Mouse (Mus musculus) lung, embryonic 16.5 days (tissue): ENCODE measurements around the gene Fto. TPM values are rescaled to one million over a fixed set of nuclear protein-coding genes. Genes with fewer than 3 reads are reported as not detected.

ENCODE experiments used
- ATAC-seq: fragments of 200-750 bp; cut with Nextera tagmentation; 2 replicates; pipeline ENCODE4 v1.8.0; 2017; ENCODE audit warnings: low read depth, mild to moderate bottlenecking, moderate library complexity
- H3K27ac ChIP-seq: fragments of 300-500 bp; sonication (generic); 2 replicates; pipeline ENCODE4 v1.5.1; 2014; ENCODE audit warnings: mild to moderate bottlenecking, control low read depth, low read length
- H3K27me3 ChIP-seq: fragments of 300-500 bp; sonication (generic); 2 replicates; pipeline ENCODE4 v1.6.1; 2014; ENCODE audit warnings: low read depth, low read length, mixed read lengths; ENCODE audit not compliant: control insufficient read depth, insufficient read depth
- H3K36me3 ChIP-seq: fragments of 300-500 bp; sonication (generic); 2 replicates; pipeline ENCODE4 v1.6.1; 2014; ENCODE audit warnings: low read length; ENCODE audit not compliant: control insufficient read depth, insufficient read depth
- H3K4me1 ChIP-seq: fragments of 300-500 bp; sonication (generic); replicated peaks from 2 replicates; pipeline ENCODE4 v1.6.1; 2014; ENCODE audit warnings: low read length, mixed read lengths; ENCODE audit not compliant: control insufficient read depth, insufficient read depth
- H3K4me2 ChIP-seq: fragments of 300-500 bp; sonication (generic); 2 replicates; pipeline ENCODE4 v1.6.1; 2014; ENCODE audit warnings: low read depth, low read length, control low read depth
- H3K4me3 ChIP-seq: fragments of 300-500 bp; sonication (generic); 2 replicates; pipeline ENCODE4 v1.5.1; 2014; ENCODE audit warnings: mild to moderate bottlenecking, low read length, control low read depth
- H3K9ac ChIP-seq: fragments of 300-500 bp; sonication (generic); 2 replicates; pipeline ENCODE4 v1.6.1; 2014; ENCODE audit warnings: low read length, control low read depth
- H3K9me3 ChIP-seq: fragments of 300-500 bp; sonication (generic); 2 replicates; pipeline ENCODE4 v1.6.1; 2016; ENCODE audit warnings: low read length; ENCODE audit not compliant: control insufficient read depth
- whole genome bisulfite sequencing: fragments of 180-500 bp; shearing (Covaris S2); extraction: QIAGEN DNeasy Blood & Tissue Kit; methylation state at CpG from one replicate; pipeline ENCODE4 v1.1.7; 2014; 5-methylcytosine and 5-hydroxymethylcytosine counted together
- polyA plus RNA-seq: library from polyadenylated mRNA; unstranded; fragments of >200 nt; fragmentation: Nextera tagmentation; extraction: Ambion mirVana; gene quantifications from 2 replicates; pipeline ENCODE4 v1.2.1, GENCODE M21; 2015

Gene Fto
- polyA plus RNA-seq, 1 experiment from 2014 or later, result 97.2 TPM

- 45% methylated on average over 3 of the region's 3 CpGs for WGBS
- peaks cover 11% of the 10 kb centered on the region for H3K4me1 ChIP-seq
Observed at GRCm38 (mm10) chr8:91467463-91467862, 154.1 kb downstream of the Fto start.

DNA sequence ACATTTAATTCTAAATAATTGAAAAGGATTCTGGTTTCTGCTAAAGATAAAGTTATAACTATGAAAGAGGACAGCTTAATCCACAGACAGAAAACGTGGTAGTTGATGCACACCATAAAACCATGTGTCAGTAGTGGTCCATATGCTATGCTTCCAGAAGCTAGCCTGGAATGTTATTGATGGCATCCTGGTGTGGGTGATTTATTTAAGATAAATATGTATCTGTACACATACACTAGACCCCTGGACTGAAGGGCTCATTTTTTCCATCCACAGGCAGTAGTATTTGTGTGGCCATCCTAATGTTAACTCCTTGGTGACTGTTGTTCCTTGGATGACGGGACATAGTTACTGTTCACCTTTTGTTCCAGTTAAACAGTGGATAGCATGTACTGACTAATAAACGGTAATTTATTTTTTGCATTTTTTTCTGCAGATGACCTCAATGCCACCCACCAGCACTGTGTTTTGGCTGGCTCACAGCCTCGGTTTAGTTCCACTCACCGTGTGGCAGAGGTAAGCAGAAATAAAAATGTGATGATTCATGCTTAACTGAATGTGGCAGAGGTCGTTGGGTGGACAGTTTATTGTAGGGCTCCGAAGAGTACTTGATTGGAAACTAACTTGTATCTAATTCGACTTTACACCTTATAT, 154.7 kb downstream of the Fto start:
- ATAC-seq, result peak; percentile 75
- WGBS, result 63% methylated on average over 8 of the region's 8 CpGs

More at GRCm38 (mm10) chr8:91467463-91467862, 154.1 kb downstream of the Fto start:
- H3K4me2 ChIP-seq, result no peak overlapping the region
- no peak overlapping the region for H3K27ac ChIP-seq
- no peak overlapping the region for H3K4me3 ChIP-seq
- ATAC-seq, result peak; percentile 93
- no peaks in the 10 kb centered on the region for H3K9me3 ChIP-seq
- H3K27me3 ChIP-seq, result no peaks in the 10 kb centered on the region
- no peaks in the 10 kb centered on the region for H3K36me3 ChIP-seq
- H3K9ac ChIP-seq, result no peak overlapping the region

GRCm38 (mm10) chr8:91469441-91469840, 156.1 kb downstream of the Fto start:
- ATAC-seq, result no peak
- H3K9me3 ChIP-seq, result no peaks in the 10 kb centered on the region

More for the DNA sequence above, 154.7 kb downstream of the Fto start:
- no peaks in the 10 kb centered on the region for H3K9me3 ChIP-seq
- H3K36me3 ChIP-seq, result no peaks in the 10 kb centered on the region
- H3K9ac ChIP-seq, result no peak overlapping the region
- no peak overlapping the region for H3K4me2 ChIP-seq
- H3K27me3 ChIP-seq, result no peaks in the 10 kb centered on the region
- H3K27ac ChIP-seq, result no peak overlapping the region
- H3K4me3 ChIP-seq, result no peak overlapping the region
- peaks cover 11% of the 10 kb centered on the region for H3K4me1 ChIP-seq

DNA sequence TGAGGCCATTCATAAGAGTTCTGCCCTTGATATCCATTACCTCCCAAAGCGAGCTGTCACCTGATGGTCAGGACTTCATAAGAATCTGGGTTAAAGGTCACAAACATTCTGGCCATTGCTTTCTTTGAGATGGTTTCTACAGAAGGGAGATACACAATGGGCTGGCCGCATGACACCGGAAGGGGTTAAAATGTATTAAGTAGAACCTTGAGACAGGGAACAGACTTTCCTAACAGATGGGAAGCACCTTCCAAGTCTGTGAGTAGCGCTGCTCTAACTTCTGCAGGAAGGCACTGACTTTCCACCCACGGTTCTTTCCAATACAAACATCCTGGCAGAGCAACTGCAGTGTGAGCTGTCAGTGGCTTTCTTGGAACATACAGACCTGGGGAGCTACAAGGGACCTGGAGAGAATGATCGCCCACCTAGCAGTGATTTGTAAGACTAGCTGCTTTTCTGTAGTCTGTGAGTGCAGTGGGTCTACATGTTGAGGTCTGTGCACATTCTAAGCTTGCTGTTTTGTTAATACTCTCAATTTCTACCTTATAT, 161.5 kb downstream of the Fto start:
- Histone ChIP-seq H3K4me1 (no peaks in the 10 kb centered on the region), H3K36me3 (peaks cover 10% of the 10 kb centered on the region), H3K27ac (no peak overlapping the region), H3K27me3 (no peaks in the 10 kb centered on the region), H3K9ac (no peak overlapping the region), H3K4me3 (no peak overlapping the region), H3K4me2 (no peak overlapping the region), H3K9me3 (no peaks in the 10 kb centered on the region)
- ATAC-seq, result no peak
- WGBS, result 86% methylated on average over 6 of the region's 6 CpGs

More at GRCm38 (mm10) chr8:91469441-91469840, 156.1 kb downstream of the Fto start:
- Histone ChIP-seq H3K9ac (no peak overlapping the region), H3K4me2 (no peak overlapping the region), H3K4me1 (peaks cover 11% of the 10 kb centered on the region), H3K27ac (no peak overlapping the region), H3K27me3 (no peaks in the 10 kb centered on the region), H3K36me3 (peaks cover under 1% of the 10 kb centered on the region; the same call in 1 of the 2 replicates), H3K4me3 (no peak overlapping the region)
- WGBS, result 90% methylated on average over 8 of the region's 8 CpGs

- Histone ChIP-seq H3K4me2 (no peak overlapping the region), H3K4me3 (no peak overlapping the region), H3K36me3 (peaks cover 10% of the 10 kb centered on the region), H3K9me3 (no peaks in the 10 kb centered on the region), H3K9ac (no peak overlapping the region), H3K4me1 (no peaks in the 10 kb centered on the region), H3K27me3 (no peaks in the 10 kb centered on the region), H3K27ac (no peak overlapping the region)
- 93% methylated on average over 5 of the region's 5 CpGs for WGBS
- no peak for ATAC-seq
Observed at GRCm38 (mm10) chr8:91476988-91477387, 163.7 kb downstream of the Fto start.

DNA sequence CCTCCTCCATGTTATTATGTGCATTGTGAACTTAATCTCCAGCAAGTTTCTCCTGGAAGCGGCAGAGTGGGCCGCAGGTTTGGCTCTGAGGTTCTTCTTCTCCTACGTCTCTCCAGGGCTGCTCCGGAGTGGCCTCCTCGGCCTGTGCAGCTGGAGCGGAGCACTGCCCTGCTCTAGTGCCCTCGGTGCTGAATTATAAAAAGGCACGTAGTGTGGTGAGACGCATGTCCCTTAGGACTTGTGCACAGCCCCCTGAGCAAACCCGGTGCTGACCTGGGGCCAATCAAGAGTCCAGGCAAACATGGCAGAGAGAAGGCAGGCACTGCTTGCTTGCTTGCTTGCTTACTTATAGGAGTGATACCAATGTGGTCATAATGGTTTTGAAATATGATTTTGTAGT, 164.1 kb downstream of the Fto start:
- Histone ChIP-seq H3K4me2 (no peak overlapping the region), H3K4me3 (no peak overlapping the region), H3K27me3 (no peaks in the 10 kb centered on the region), H3K4me1 (no peaks in the 10 kb centered on the region), H3K9ac (no peak overlapping the region), H3K36me3 (peaks cover 10% of the 10 kb centered on the region), H3K27ac (no peak overlapping the region), H3K9me3 (no peaks in the 10 kb centered on the region)
- 88% methylated on average over 10 of the region's 10 CpGs for WGBS
- ATAC-seq, result no peak

GRCm38 (mm10) chr8:91482511-91482910, 169.2 kb downstream of the Fto start:
- no peak for ATAC-seq
- no peak overlapping the region for H3K4me2 ChIP-seq
- 66% methylated on average over 9 of the region's 9 CpGs for WGBS

GRCm38 (mm10) chr8:91486394-91486793, 173.1 kb downstream of the Fto start:
- 49% methylated on average over 4 of the region's 4 CpGs for WGBS
- Histone ChIP-seq H3K9ac (no peak overlapping the region), H3K4me3 (no peak overlapping the region), H3K4me1 (peaks cover 25% of the 10 kb centered on the region), H3K27me3 (no peaks in the 10 kb centered on the region), H3K27ac (no peak overlapping the region), H3K4me2 (no peak overlapping the region), H3K36me3 (peaks cover 3% of the 10 kb centered on the region; the same call in 1 of the 2 replicates), H3K9me3 (no peaks in the 10 kb centered on the region)
- no peak for ATAC-seq

More at GRCm38 (mm10) chr8:91482511-91482910, 169.2 kb downstream of the Fto start:
- Histone ChIP-seq H3K4me1 (0 out of 2 replicates have a peak, but pooled peaks cover 3% of the 10 kb centered on the region), H3K36me3 (peaks cover 3% of the 10 kb centered on the region; the same call in 1 of the 2 replicates), H3K9ac (no peak overlapping the region), H3K9me3 (no peaks in the 10 kb centered on the region), H3K4me3 (no peak overlapping the region), H3K27me3 (no peaks in the 10 kb centered on the region), H3K27ac (no peak overlapping the region)

GRCm38 (mm10) chr8:91487456-91487855, 174.1 kb downstream of the Fto start:
- Histone ChIP-seq H3K9ac (no peak overlapping the region), H3K9me3 (no peaks in the 10 kb centered on the region), H3K27me3 (no peaks in the 10 kb centered on the region), H3K27ac (no peak overlapping the region), H3K36me3 (peaks cover 3% of the 10 kb centered on the region; the same call in 1 of the 2 replicates), H3K4me2 (no peak overlapping the region), H3K4me1 (peaks cover 31% of the 10 kb centered on the region), H3K4me3 (no peak overlapping the region)
- no peak for ATAC-seq
- 73% methylated on average over 2 of the region's 2 CpGs for WGBS
